Mouse (Mus musculus) heart, postnatal 0 days (tissue): Measurements from ENCODE around the gene Snx18. TPM values are rescaled to one million over a fixed set of nuclear protein-coding genes. Genes with fewer than 3 reads are reported as not detected.

Source experiments
- ATAC-seq: fragments of 200-750 bp; cut with Nextera tagmentation; 2 replicates; pipeline ENCODE4 v1.8.0; 2017; ENCODE audit warnings: low read depth, moderate number of reproducible peaks, moderate library complexity; ENCODE audit not compliant: insufficient read depth
- DNase-seq: peaks from one replicate; pipeline ENCODE4 v3.0.0-alpha.2; 2016; ENCODE audit warnings: low spot score
- H3K27ac ChIP-seq: fragments of 300-500 bp; sonication (generic); 2 replicates; pipeline ENCODE4 v1.5.1; 2014; ENCODE audit warnings: low read depth, mild to moderate bottlenecking
- H3K27me3 ChIP-seq: fragments of 300-500 bp; sonication (generic); 2 replicates; pipeline ENCODE4 v1.6.1; 2014; ENCODE audit warnings: low read length, mixed read lengths; ENCODE audit not compliant: control insufficient read depth, insufficient read depth
- H3K36me3 ChIP-seq: fragments of 300-500 bp; sonication (generic); replicated peaks from 2 replicates; pipeline ENCODE4 v1.6.1; 2014; ENCODE audit warnings: low read length, mixed read lengths; ENCODE audit not compliant: control insufficient read depth, insufficient read depth
- H3K4me1 ChIP-seq: fragments of 300-500 bp; sonication (generic); 2 replicates; pipeline ENCODE4 v1.6.1; 2014; ENCODE audit warnings: antibody characterized with exemption; ENCODE audit not compliant: control insufficient read depth, insufficient read depth
- H3K4me2 ChIP-seq: fragments of 300-500 bp; sonication (generic); 2 replicates; pipeline ENCODE4 v1.6.1; 2014; ENCODE audit warnings: low read depth, mild to moderate bottlenecking, low read length, moderate library complexity
- H3K4me3 ChIP-seq: fragments of 300-500 bp; sonication (generic); 2 replicates; pipeline ENCODE4 v1.5.1; 2014; ENCODE audit warnings: low read depth, low read length
- H3K9ac ChIP-seq: fragments of 300-500 bp; sonication (generic); replicated peaks from 2 replicates; pipeline ENCODE4 v1.6.1; 2014; ENCODE audit warnings: low read depth, low read length, mixed read lengths
- H3K9me3 ChIP-seq: fragments of 300-500 bp; sonication (generic); replicated peaks from 2 replicates; pipeline ENCODE4 v1.6.1; 2016; ENCODE audit warnings: low read length; ENCODE audit not compliant: control insufficient read depth
- CTCF ChIP-seq: IDR thresholded peaks from 2 replicates; pipeline ENCODE4 v1.5.1; 2016; ENCODE audit warnings: antibody characterized with exemption, control low read depth, low read depth
- EP300 ChIP-seq: IDR thresholded peaks from 2 replicates; pipeline ENCODE4 v1.6.1; 2016; ENCODE audit warnings: antibody characterized with exemption, low read depth
- WGBS: fragments of 180-500 bp; shearing (Covaris S2); extraction: QIAGEN DNeasy Blood & Tissue Kit; methylation state at CpG from one replicate; pipeline ENCODE4 v1.1.7; 2014; 5-methylcytosine and 5-hydroxymethylcytosine counted together
- polyA plus RNA-seq: library from polyadenylated mRNA; unstranded; fragments of >200 nt; fragmentation: Nextera tagmentation; extraction: Ambion mirVana; gene quantifications from 2 replicates; pipeline ENCODE4 v1.2.1, GENCODE M21; 2015
- total RNA-seq: library from RNA; depleted of rRNA; stranded (reverse); fragments of >200 nt; gene quantifications from 2 replicates; pipeline ENCODE4 v1.2.3, GENCODE M21; 2014; ENCODE audit warnings: low replicate concordance

The Snx18 gene
- total and polyA plus RNA-seq, 2 experiments from 2014 or later, result 9.8 to 32.4 TPM

GRCm38 (mm10) chr13:113569526-113569925, 48.8 kb downstream of the Snx18 start:
- no peaks in the 10 kb centered on the region for H3K27me3 ChIP-seq
- WGBS, result 38% methylated on average over 2 of the region's 2 CpGs

GRCm38 (mm10) chr13:113566951-113567350, 51.4 kb downstream of the Snx18 start:
- Histone ChIP-seq H3K9ac (no peak overlapping the region), H3K4me3 (no peak overlapping the region), H3K4me1 (no peaks in the 10 kb centered on the region), H3K36me3 (no peaks in the 10 kb centered on the region), H3K9me3 (0 out of 2 replicates have a peak, but pooled peaks cover 4% of the 10 kb centered on the region), H3K27ac (no peak overlapping the region), H3K27me3 (no peaks in the 10 kb centered on the region), H3K4me2 (no peak overlapping the region)
- no peak for ATAC-seq
- no peak for DNase-seq
- TF ChIP-seq CTCF, result no peak
- no peak for TF ChIP-seq EP300
- WGBS, result 82% methylated on average over 5 of the region's 5 CpGs

More at GRCm38 (mm10) chr13:113569526-113569925, 48.8 kb downstream of the Snx18 start:
- DNase-seq (no peak), ATAC-seq (no peak)
- Histone ChIP-seq H3K9ac (no peak overlapping the region), H3K9me3 (0 out of 2 replicates have a peak, but pooled peaks cover 4% of the 10 kb centered on the region), H3K4me1 (no peaks in the 10 kb centered on the region), H3K36me3 (no peaks in the 10 kb centered on the region), H3K27ac (no peak overlapping the region), H3K4me3 (no peak overlapping the region), H3K4me2 (no peak overlapping the region)
- TF ChIP-seq EP300 (no peak), CTCF (no peak)

- Histone ChIP-seq H3K27me3 (no peaks in the 10 kb centered on the region), H3K4me2 (no peak overlapping the region), H3K27ac (no peak overlapping the region), H3K9ac (no peak overlapping the region), H3K36me3 (no peaks in the 10 kb centered on the region), H3K9me3 (0 out of 2 replicates have a peak, but pooled peaks cover 4% of the 10 kb centered on the region), H3K4me1 (no peaks in the 10 kb centered on the region), H3K4me3 (no peak overlapping the region)
- WGBS, result 90% methylated on average over 7 of the region's 7 CpGs
- DNase-seq (no peak), ATAC-seq (no peak)
- no peak for TF ChIP-seq CTCF
- no peak for TF ChIP-seq EP300
Measured at GRCm38 (mm10) chr13:113566411-113566810, 52.0 kb downstream of the Snx18 start.

- Histone ChIP-seq H3K9ac (no peak overlapping the region), H3K36me3 (no peaks in the 10 kb centered on the region)
- no peak for ATAC-seq
Measured at GRCm38 (mm10) chr13:113559646-113560045, 58.7 kb downstream of the Snx18 start.

GRCm38 (mm10) chr13:113556538-113556937, 61.8 kb downstream of the Snx18 start:
- H3K27me3 ChIP-seq, result no peaks in the 10 kb centered on the region
- H3K36me3 ChIP-seq, result no peaks in the 10 kb centered on the region
- no peak overlapping the region for H3K4me2 ChIP-seq
- no peak overlapping the region for H3K9ac ChIP-seq
- H3K27ac ChIP-seq, result no peak overlapping the region
- ATAC-seq, result no peak
- H3K9me3 ChIP-seq, result no peaks in the 10 kb centered on the region
- TF ChIP-seq EP300, result no peak
- no peak for TF ChIP-seq CTCF
- no peak overlapping the region for H3K4me3 ChIP-seq
- H3K4me1 ChIP-seq, result 0 out of 2 replicates have a peak, but pooled peaks cover 3% of the 10 kb centered on the region
- DNase-seq, result no peak

More at GRCm38 (mm10) chr13:113559646-113560045, 58.7 kb downstream of the Snx18 start:
- DNase-seq, result no peak
- H3K4me1 ChIP-seq, result no peaks in the 10 kb centered on the region
- no peak overlapping the region for H3K4me3 ChIP-seq
- H3K9me3 ChIP-seq, result no peaks in the 10 kb centered on the region
- TF ChIP-seq CTCF (no peak), EP300 (no peak)
- WGBS, result 77% methylated on average over 9 of the region's 9 CpGs
- H3K4me2 ChIP-seq, result no peak overlapping the region
- H3K27ac ChIP-seq, result no peak overlapping the region
- H3K27me3 ChIP-seq, result no peaks in the 10 kb centered on the region

DNA sequence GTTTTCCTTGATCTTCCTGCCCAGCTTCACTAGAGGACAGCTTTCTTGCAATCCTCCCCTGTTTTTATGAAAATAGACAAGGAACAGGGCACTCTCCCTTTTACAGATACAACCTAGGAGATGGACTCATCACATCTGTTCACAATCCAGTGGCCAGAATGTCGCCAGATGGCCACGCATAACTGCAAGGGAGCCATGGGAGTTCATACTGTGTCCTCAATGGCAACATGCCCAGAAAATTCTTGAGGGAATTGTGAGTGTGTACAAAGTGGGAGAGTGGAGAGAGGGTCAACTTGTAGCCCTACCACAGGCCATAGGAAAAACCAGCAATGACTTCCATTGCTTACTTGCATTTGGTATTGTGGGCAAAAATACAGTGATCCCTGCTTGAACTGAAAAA, 63.1 kb downstream of the Snx18 start:
- H3K36me3 ChIP-seq, result no peaks in the 10 kb centered on the region
- TF ChIP-seq CTCF, result no peak
- TF ChIP-seq EP300, result no peak
- H3K4me1 ChIP-seq, result peaks cover 14% of the 10 kb centered on the region; the same call in 1 of the 2 replicates
- no peak overlapping the region for H3K4me3 ChIP-seq
- DNase-seq, result peak; percentile 57
- peak overlapping the region; percentile 38; the same call in 1 of the 2 replicates for H3K27ac ChIP-seq
- 0 out of 2 replicates have a peak, but pooled peaks have one; percentile 45 for ATAC-seq
- WGBS, result 45% methylated on average over 2 of the region's 2 CpGs
- H3K27me3 ChIP-seq, result no peaks in the 10 kb centered on the region
- H3K9me3 ChIP-seq, result no peaks in the 10 kb centered on the region
- H3K9ac ChIP-seq, result no peak overlapping the region
- H3K4me2 ChIP-seq, result no peak overlapping the region
